Mouse (Mus musculus) liver, embryonic 16.5 days (tissue): ENCODE data around the gene Sec24d. TPM values are rescaled to one million over a fixed set of nuclear protein-coding genes. Genes with fewer than 3 reads are reported as not detected.
"Not testable (repeated sequence)": the region's sequence is repeated elsewhere in the genome, so short reads cannot be mapped to it uniquely, and the experiment has no call there.

Source experiments
- ATAC-seq: fragments of 200-750 bp; cut with Nextera tagmentation; 2 replicates; pipeline ENCODE4 v1.8.0; 2017; ENCODE audit warnings: low read depth, mild to moderate bottlenecking, moderate number of reproducible peaks, moderate library complexity
- H3K27ac ChIP-seq: fragments of 300-500 bp; sonication (generic); 2 replicates; pipeline ENCODE4 v1.5.1; 2014; ENCODE audit warnings: mild to moderate bottlenecking, low read length
- H3K27me3 ChIP-seq: fragments of 300-500 bp; sonication (generic); 2 replicates; pipeline ENCODE4 v1.6.1; 2014; ENCODE audit warnings: low read depth, low read length, mixed read lengths; ENCODE audit not compliant: control insufficient read depth, insufficient read depth
- H3K36me3 ChIP-seq: fragments of 300-500 bp; sonication (generic); 2 replicates; pipeline ENCODE4 v1.6.1; 2014; ENCODE audit warnings: mild to moderate bottlenecking; ENCODE audit not compliant: control insufficient read depth, insufficient read depth
- H3K4me1 ChIP-seq: fragments of 300-500 bp; sonication (generic); 2 replicates; pipeline ENCODE4 v1.6.1; 2014; ENCODE audit warnings: low read depth, low read length, mixed read lengths; ENCODE audit not compliant: control insufficient read depth
- H3K4me2 ChIP-seq: fragments of 300-500 bp; sonication (generic); 2 replicates; pipeline ENCODE4 v1.6.1; 2014; ENCODE audit warnings: low read depth, low read length, mixed read lengths
- H3K4me3 ChIP-seq: fragments of 300-500 bp; sonication (generic); 2 replicates; pipeline ENCODE4 v1.5.1; 2014; ENCODE audit warnings: low read depth, mild to moderate bottlenecking, low read length
- H3K9ac ChIP-seq: fragments of 300-500 bp; sonication (generic); 2 replicates; pipeline ENCODE4 v1.6.1; 2014; ENCODE audit warnings: low read depth, low read length
- H3K9me3 ChIP-seq: fragments of 300-500 bp; sonication (generic); replicated peaks from 2 replicates; pipeline ENCODE4 v1.6.1; 2016; ENCODE audit warnings: low read length; ENCODE audit not compliant: control insufficient read depth
- WGBS: fragments of 180-500 bp; shearing (Covaris S2); extraction: QIAGEN DNeasy Blood & Tissue Kit; methylation state at CpG from one replicate; pipeline ENCODE4 v1.1.7; 2014; ENCODE audit not compliant: insufficient replicate concordance; 5-methylcytosine and 5-hydroxymethylcytosine counted together
- polyA plus RNA-seq: library from polyadenylated mRNA; unstranded; fragments of >200 nt; fragmentation: Nextera tagmentation; extraction: Ambion mirVana; gene quantifications from 2 replicates; pipeline ENCODE4 v1.2.1, GENCODE M21; 2015

The Sec24d gene
- polyA plus RNA-seq, 1 experiment from 2014 or later = 25.1 TPM

- H3K9me3 ChIP-seq, H3K36me3 ChIP-seq, H3K4me2 ChIP-seq, H3K4me1 ChIP-seq, H3K27ac ChIP-seq, ATAC-seq, H3K4me3 ChIP-seq, H3K9ac ChIP-seq, H3K27me3 ChIP-seq: not testable (repeated sequence)
- 59% methylated on average over 2 of the region's 2 CpGs for WGBS
Observed at GRCm38 (mm10) chr3:123366820-123367219, 99.6 kb downstream of the Sec24d start.

DNA sequence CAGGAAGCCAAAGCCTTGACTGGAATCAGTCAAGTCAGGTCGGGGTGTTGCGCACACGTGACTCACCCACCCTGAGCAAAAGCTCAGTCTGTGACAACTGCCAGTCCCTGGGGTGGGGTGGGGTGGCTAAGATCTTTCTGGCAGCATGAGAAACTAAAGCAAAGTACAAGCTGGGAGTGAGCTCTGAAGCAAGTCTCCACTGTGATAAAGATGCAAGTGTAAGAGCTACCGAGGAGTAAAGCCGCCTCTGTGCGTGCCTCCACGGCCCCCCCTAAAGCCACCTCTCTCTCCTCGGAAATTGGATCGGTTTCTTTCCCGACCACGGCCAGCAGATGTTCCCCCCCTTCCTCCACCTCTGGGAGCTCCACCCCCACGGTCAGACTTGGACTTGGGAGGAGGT lies 101.9 kb downstream of the Sec24d start:
- H3K27me3 ChIP-seq = no peaks in the 10 kb centered on the region
- no peak overlapping the region for H3K27ac ChIP-seq
- ATAC-seq = no peak
- no peaks in the 10 kb centered on the region for H3K4me1 ChIP-seq
- H3K9ac ChIP-seq = no peak overlapping the region
- H3K36me3 ChIP-seq = peaks cover 12% of the 10 kb centered on the region
- 81% methylated on average over 12 of the region's 12 CpGs for WGBS
- no peak overlapping the region for H3K4me3 ChIP-seq
- no peak overlapping the region for H3K4me2 ChIP-seq
- no peaks in the 10 kb centered on the region for H3K9me3 ChIP-seq

DNA sequence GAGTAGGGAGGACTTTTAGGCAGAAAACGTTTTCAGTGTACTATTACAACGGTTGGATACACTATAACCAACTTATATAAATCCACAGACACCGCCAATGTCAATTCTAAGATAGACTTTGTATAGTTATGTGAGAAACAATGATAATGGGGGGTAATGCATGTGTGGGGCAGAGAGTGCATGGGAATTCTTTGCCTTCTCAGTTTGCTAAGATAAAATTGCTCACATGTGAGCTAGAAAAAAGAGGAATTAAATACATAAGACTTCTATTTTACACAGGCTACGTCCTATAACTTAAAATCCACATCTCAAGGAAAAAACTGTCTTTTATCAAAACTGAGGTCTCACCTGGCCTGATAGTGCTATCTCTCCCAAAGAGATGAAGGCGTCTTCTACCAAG lies 103.7 kb downstream of the Sec24d start:
- Histone ChIP-seq H3K27me3 (no peaks in the 10 kb centered on the region), H3K9ac (no peak overlapping the region), H3K4me2 (no peak overlapping the region), H3K36me3 (peaks cover 13% of the 10 kb centered on the region), H3K4me1 (no peaks in the 10 kb centered on the region), H3K27ac (no peak overlapping the region), H3K4me3 (no peak overlapping the region), H3K9me3 (no peaks in the 10 kb centered on the region)
- WGBS = 80% methylated on average over 5 of the region's 5 CpGs
- ATAC-seq = no peak

DNA sequence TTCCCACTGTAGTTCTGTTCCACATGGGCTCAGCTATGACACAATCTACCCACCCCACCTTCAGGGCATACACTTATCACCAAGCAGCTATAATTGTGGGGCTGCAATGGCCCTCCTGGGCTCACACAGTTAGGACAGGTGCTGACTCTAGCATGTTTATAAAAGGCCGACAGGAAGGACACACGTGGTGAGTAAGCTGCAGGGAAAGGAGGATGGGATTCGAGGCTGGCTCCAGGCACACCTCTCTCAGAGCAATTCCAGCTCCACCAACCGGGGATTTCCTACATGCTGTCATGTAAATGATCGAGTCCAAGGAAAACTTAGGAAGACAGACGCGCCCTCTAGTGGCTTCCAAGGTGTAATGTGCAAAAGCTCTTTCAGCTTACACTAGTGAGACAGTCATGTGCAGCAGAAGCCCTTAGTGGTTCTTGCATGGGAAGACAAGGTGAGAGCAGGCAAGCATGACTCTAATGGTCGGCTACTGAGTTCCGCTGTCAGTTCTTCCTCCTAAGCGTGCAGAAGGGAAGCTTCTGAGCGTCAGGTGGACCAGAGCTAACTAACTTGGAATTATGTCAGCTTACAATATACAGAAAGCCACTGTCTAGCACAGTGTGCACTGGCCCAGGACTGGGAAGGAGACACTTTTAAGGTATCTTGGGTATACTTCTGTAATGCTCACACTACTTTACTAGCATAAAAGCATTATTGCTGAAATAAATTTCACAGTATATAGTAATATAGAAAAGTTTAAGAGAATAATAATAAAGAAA lies 104.7 kb downstream of the Sec24d start:
- H3K4me3 ChIP-seq = no peak overlapping the region
- no peaks in the 10 kb centered on the region for H3K4me1 ChIP-seq
- ATAC-seq = peak; percentile 24; the same call in 1 of the 2 replicates
- no peak overlapping the region for H3K27ac ChIP-seq
- no peaks in the 10 kb centered on the region for H3K9me3 ChIP-seq
- WGBS = 49% methylated on average over 11 of the region's 11 CpGs
- no peak overlapping the region for H3K9ac ChIP-seq
- peaks cover 12% of the 10 kb centered on the region for H3K36me3 ChIP-seq
- H3K4me2 ChIP-seq = no peak overlapping the region
- no peaks in the 10 kb centered on the region for H3K27me3 ChIP-seq

GRCm38 (mm10) chr3:123376562-123376961 lies 109.3 kb downstream of the Sec24d start:
- H3K36me3 ChIP-seq = peaks cover 20% of the 10 kb centered on the region
- H3K4me2 ChIP-seq = no peak overlapping the region
- H3K4me1 ChIP-seq = no peaks in the 10 kb centered on the region
- H3K9ac ChIP-seq = no peak overlapping the region
- no peak overlapping the region for H3K27ac ChIP-seq
- ATAC-seq = no peak
- no peak overlapping the region for H3K4me3 ChIP-seq
- no peaks in the 10 kb centered on the region for H3K9me3 ChIP-seq
- 60% methylated on average over 3 of the region's 3 CpGs for WGBS
- no peaks in the 10 kb centered on the region for H3K27me3 ChIP-seq

- Histone ChIP-seq H3K4me3 (peak overlapping the region; percentile 93; the same call in 1 of the 2 replicates), H3K36me3 (peaks cover 8% of the 10 kb centered on the region), H3K27me3 (no peaks in the 10 kb centered on the region), H3K27ac (no peak overlapping the region), H3K4me1 (peaks cover 10% of the 10 kb centered on the region), H3K9ac (peak overlapping the region; percentile 80; the same call in 1 of the 2 replicates), H3K9me3 (no peaks in the 10 kb centered on the region), H3K4me2 (peak overlapping the region; percentile 79)
- no peak for ATAC-seq
- WGBS = 82% methylated on average over 7 of the region's 7 CpGs
Observed at GRCm38 (mm10) chr3:123384435-123384834, 117.2 kb downstream of the Sec24d start.

GRCm38 (mm10) chr3:123385118-123385485 lies 117.8 kb downstream of the Sec24d start:
- Histone ChIP-seq H3K9me3 (no peaks in the 10 kb centered on the region), H3K36me3 (peaks cover 6% of the 10 kb centered on the region), H3K27ac (peak overlapping the region; percentile 93), H3K4me2 (peak overlapping the region; percentile 79), H3K4me3 (peak overlapping the region; percentile 93), H3K4me1 (peaks cover 10% of the 10 kb centered on the region), H3K27me3 (no peaks in the 10 kb centered on the region), H3K9ac (peak overlapping the region; percentile 80)
- 8% methylated on average over 6 of the region's 6 CpGs for WGBS
- ATAC-seq = no peak

GRCm38 (mm10) chr3:123385486-123386156 lies 118.4 kb downstream of the Sec24d start, which contains the start of gene Mettl14:
Gene Mettl14 (minus strand): TSS chr3:123386108.
- Histone ChIP-seq H3K9me3 (no peaks in the 10 kb centered on the region), H3K36me3 (peaks cover 4% of the 10 kb centered on the region; the same call in 1 of the 2 replicates), H3K4me2 (peak within 1 kb of the TSS; percentile 79), H3K27ac (peak within 1 kb of the TSS; percentile 93), H3K4me1 (peaks cover 10% of the 10 kb centered on the region), H3K4me3 (peak within 1 kb of the TSS; percentile 93), H3K27me3 (no peaks in the 10 kb centered on the region), H3K9ac (peak within 1 kb of the TSS; percentile 80)
- under 1% methylated on average over 41 of the region's 41 CpGs for WGBS
- ATAC-seq = peak; percentile 100
